Mouse (Mus musculus): Measurements from ENCODE around the gene Socs7. TPM values are rescaled to one million over a fixed set of nuclear protein-coding genes. Genes with fewer than 3 reads are reported as not detected.

Socs7 gene
- 1.1 TPM for polyA plus RNA-seq (2017; shearing (Covaris generic))

DNA sequence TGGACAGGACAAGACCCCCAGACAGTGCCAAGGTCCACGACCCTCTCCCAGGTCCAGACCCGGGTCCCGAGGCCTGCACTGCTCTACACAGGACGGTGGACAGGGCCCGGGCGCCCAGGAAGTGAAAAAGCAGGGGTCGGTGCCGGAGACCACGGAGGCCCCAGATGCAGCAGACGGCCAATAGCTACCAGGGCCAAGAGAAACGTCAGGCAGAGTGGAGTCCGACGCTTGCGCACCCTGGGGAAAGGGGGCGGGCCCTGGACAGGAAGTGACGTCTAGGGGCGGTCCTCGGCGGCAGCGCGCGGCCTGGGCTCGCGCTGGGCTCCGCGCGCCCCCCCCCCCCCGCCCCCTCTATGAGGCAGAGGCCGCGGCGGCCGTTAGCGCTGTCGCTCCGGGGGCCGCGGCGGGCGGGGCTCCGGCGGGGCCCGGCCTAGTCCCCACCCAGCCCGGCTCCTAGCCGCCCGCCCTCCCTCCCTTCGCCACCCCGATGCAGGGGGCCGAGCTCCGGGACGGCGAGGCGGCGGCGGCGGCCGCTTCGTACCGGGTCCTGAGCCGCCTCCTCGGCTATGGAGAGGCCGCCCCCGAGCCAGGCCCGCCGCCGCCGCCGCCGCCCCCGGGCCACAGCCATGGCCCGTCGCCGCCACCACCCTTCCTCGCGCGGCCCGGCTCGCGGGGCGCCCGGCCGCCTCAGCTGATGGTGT is at the start of gene Socs7:
Gene Socs7, plus strand, starts transcription at position 604 of the 701 bp plus-strand sequence.

DNA sequence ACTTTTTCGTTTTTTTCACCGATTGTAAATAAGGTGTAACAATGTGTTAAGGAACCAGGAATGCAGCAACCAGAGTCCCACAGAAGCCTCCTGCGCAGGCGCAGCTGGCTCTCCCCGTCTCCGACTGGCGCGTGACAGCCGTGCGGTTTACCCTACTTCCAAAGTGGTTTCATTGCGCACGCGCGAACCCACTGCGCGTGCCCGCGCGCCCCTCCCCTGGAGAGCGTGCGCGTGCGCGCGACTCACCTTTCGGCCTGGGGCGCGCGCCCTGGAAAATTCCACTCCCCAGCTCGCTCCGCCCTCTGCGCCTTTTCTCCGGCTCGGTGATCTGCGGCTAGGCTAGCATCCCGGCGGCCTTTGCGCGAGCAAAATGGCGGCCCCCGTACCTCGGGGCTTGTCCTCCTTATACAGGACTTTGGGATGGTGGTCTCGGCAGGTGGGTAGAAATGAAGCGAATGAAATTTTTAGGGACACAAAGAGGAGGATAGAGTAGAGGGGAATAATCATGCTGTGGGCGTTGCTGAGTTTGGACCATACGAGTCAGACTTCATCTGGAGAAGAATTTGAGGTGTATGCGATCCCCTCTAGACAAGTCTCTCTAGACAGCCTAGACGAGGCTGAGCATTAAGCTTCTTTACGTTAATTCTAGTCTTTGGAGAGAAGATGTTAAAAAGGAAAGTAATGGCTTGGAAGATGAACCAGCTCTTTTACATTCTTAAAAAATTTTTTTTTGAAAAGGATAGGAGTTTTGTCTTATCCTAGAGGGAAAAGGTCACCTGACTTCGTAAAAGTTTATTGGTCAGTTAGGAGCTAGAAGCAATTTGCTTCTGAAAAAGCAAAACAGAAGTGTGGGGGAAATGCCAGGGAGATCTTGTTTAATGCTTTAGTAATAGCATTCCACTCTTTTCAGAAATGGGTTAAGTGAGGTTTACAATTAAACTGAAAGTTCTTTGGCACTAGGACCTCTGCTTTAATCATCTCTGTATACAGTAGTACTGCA is 46.5 kb upstream of the Socs7 start, which contains the start of gene Mrpl45:
Gene Mrpl45, plus strand, starts transcription at position 213 of the 1,000 bp plus-strand sequence.

DNA sequence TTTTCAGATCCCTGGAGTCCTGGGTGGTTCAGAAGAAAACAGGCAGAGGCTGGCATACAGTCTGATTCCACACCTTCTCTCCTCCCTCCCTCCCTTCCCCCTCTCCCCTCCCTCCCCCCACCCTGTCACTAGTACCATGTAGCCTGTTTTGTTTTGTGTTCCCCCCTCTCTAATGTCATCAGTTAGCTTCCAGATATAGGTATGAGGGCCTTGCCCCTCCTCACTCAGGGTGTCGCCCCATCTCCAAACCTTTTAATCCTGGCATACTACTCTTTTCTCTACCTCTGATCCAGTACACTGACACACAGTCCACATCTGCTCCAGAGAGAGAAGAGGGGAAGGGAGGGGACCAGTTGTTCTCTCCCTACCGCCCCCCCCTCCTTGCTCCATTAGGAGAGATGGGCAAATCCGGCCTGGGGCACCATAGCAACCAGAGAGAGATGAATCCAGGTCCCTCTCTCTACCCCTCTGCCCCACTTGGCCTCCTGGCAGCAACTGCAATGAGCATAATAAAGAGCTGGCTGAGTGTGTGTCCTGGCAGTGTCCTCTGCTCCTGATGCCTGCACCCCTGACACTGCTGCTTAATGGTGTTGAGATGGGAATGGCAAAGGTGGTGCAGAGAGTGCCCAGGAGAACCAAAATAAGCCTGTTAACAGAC is 10.2 kb upstream of the Socs7 start, which contains the start of gene Gpr179:
Gene Gpr179, minus strand, starts transcription at position 51 of the 658 bp plus-strand sequence.

DNA sequence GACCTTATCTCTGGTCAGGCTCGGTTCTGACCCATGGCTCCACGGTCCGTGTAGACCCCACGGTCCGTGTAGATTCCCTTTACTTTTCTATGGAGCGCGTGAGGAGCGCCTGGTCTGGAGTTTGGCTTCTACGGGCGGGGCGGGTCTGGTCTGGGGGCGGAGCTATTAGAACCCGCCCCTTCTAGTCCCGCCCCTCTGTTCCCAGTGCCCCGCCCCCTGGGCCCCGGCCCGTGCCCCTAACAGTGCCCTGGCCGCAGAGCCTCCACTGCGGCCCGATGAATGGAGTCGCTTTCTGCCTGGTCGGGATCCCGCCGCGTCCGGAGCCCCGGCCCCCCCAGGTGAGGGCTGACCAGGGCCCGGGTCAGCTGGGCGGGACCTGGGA is 53.0 kb downstream of the Socs7 start, which contains the start of gene Arhgap23:
Gene Arhgap23, plus strand, starts transcription at position 204 of the 382 bp plus-strand sequence.

Other genes starting within 250 kb of the Socs7 start
- 10.0 TPM for gene Tbx21, start 247.2 kb upstream of the Socs7 start, polyA plus RNA-seq (2017; shearing (Covaris generic))
- gene Tbkbp1, start 211.1 kb upstream of the Socs7 start, polyA plus RNA-seq (2017; shearing (Covaris generic)): not detected
- gene Kpnb1, start 174.7 kb upstream of the Socs7 start, polyA plus RNA-seq (2017; shearing (Covaris generic)): 31.9 TPM
- gene Npepps, start 81.9 kb upstream of the Socs7 start, polyA plus RNA-seq (2017; shearing (Covaris generic)): 30.7 TPM
- 30.5 TPM for gene Mrpl45, start 46.8 kb upstream of the Socs7 start, polyA plus RNA-seq (2017; shearing (Covaris generic))
- gene Gpr179, start 10.5 kb upstream of the Socs7 start, polyA plus RNA-seq (2017; shearing (Covaris generic)): 0.22 TPM
- not detected for gene Arhgap23, start 53.0 kb downstream of the Socs7 start, polyA plus RNA-seq (2017; shearing (Covaris generic))
- not detected for gene 4933428G20Rik, start 137.8 kb downstream of the Socs7 start, polyA plus RNA-seq (2017; shearing (Covaris generic))
- not detected for gene Srcin1, start 213.6 kb downstream of the Socs7 start, polyA plus RNA-seq (2017; shearing (Covaris generic))

Measured in inflammation-experienced regulatory T-cells, adult 16 weeks (primary cell).